Comparison of ENCODE assay signal across 9 mouse cellular contexts in genomic region chr12:105266096-105266495, GRCm38 (mm10). TPM values are rescaled to one million over a fixed set of nuclear protein-coding genes. Genes with fewer than 3 reads are reported as not detected.
DNase-seq lines count a peak whose midpoint lies in the region; ATAC-seq and TF ChIP-seq lines count a peak whose summit lies in the region.
"Had no signal": no experiment of that assay in that cellular context is flagged by ENCODE, and none has a peak within 500 bp of the region (broad histone marks: within the 10 kb centered on the region; RNA-seq: fewer than 3 reads in every experiment).

No protein-coding gene starts in this region.

- no peaks in the 10 kb centered on the region for H3K36me3 ChIP-seq in kidney, postnatal 0 days (ENCODE audit: insufficient read depth, low read length)
- H3K36me3 ChIP-seq in kidney, embryonic 16.5 days (ENCODE audit: insufficient read depth, low read length): no peaks in the 10 kb centered on the region
- H3K36me3 ChIP-seq: midbrain, embryonic 15.5 days; stomach, embryonic 15.5 days had no signal

- H3K4me2 ChIP-seq in kidney, postnatal 0 days (ENCODE audit: low read length): no peak overlapping the region
- no peak overlapping the region for H3K4me2 ChIP-seq in kidney, embryonic 16.5 days (replicated peaks; ENCODE audit: low read depth, low read length)
- H3K4me2 ChIP-seq: midbrain, embryonic 15.5 days; stomach, embryonic 15.5 days had no signal

- no peak overlapping the region for H3K9ac ChIP-seq in kidney, postnatal 0 days (ENCODE audit: low read depth, low read length)
- no peak overlapping the region for H3K9ac ChIP-seq in kidney, embryonic 16.5 days (replicated peaks; ENCODE audit: low read length)
- H3K9ac ChIP-seq: midbrain, embryonic 15.5 days; stomach, embryonic 15.5 days had no signal

- no peaks in the 10 kb centered on the region for H3K9me3 ChIP-seq in kidney, postnatal 0 days (replicated peaks; ENCODE audit: low read length)
- no peaks in the 10 kb centered on the region for H3K9me3 ChIP-seq in kidney, embryonic 16.5 days (ENCODE audit: low read length)
- H3K9me3 ChIP-seq: midbrain, embryonic 15.5 days; stomach, embryonic 15.5 days had no signal

- H3K27ac ChIP-seq in kidney, postnatal 0 days: no peak overlapping the region
- H3K27ac ChIP-seq in kidney, embryonic 16.5 days (ENCODE audit: low read length): no peak overlapping the region
- H3K27ac ChIP-seq: midbrain, embryonic 15.5 days; stomach, embryonic 15.5 days had no signal

- 4% methylated on average over 3 of the region's 3 CpGs for WGBS in kidney, postnatal 0 days
- 9% methylated on average over 3 of the region's 3 CpGs for WGBS in kidney, embryonic 16.5 days

- TF ChIP-seq CTCF in kidney, postnatal 0 days (IDR thresholded peaks at IDR 0.05; ENCODE audit: low read depth): no peak
- TF ChIP-seq CTCF in brain, embryonic 14.5 days (IDR thresholded peaks at IDR 0.05; ENCODE audit: borderline replicate concordance, extremely low read depth, insufficient read depth, insufficient read length): no peak

- no peak for ATAC-seq in kidney, postnatal 0 days (replicated peaks; ENCODE audit: low FRiP score, low read depth)
- ATAC-seq in kidney, embryonic 16.5 days (ENCODE audit: low FRiP score, low TSS enrichment): no peak
- ATAC-seq in megakaryocyte progenitor cell, adult 5-6 weeks (replicated peaks; ENCODE audit: poor library complexity): 0 out of 2 replicates have a peak, but pooled peaks have one; percentile 34
- ATAC-seq: midbrain, embryonic 15.5 days had no signal

- no peaks in the 10 kb centered on the region for H3K4me1 ChIP-seq in kidney, postnatal 0 days (replicated peaks; ENCODE audit: insufficient read depth, low read length)
- H3K4me1 ChIP-seq in kidney, embryonic 16.5 days (ENCODE audit: insufficient read depth, low read length): no peaks in the 10 kb centered on the region
- H3K4me1 ChIP-seq: stomach, embryonic 15.5 days had no signal

- DNase-seq in kidney, postnatal 0 days (ENCODE audit: low spot score): peak; percentile 77
- peak; percentile 42 for DNase-seq in Muller cell, postnatal 12 days (ENCODE audit: inconsistent ontology term)
- DNase-seq in brain, embryonic 14.5 days (ENCODE audit: low read depth): peak; percentile 35
- no peak for DNase-seq in cerebellum, postnatal 25 days
- DNase-seq in spleen, postnatal 36 days (ENCODE audit: low spot score in 2 of 2): no peak

- TF ChIP-seq POLR2A in brain, embryonic 14.5 days (IDR thresholded peaks at IDR 0.05; ENCODE audit: borderline replicate concordance, extremely low read depth, insufficient read depth, insufficient read length, poor library complexity, severe bottlenecking): no peak

- no peak overlapping the region for H3K4me3 ChIP-seq in kidney, postnatal 0 days (replicated peaks; ENCODE audit: low read depth, low read length)
- H3K4me3 ChIP-seq in kidney, embryonic 16.5 days (ENCODE audit: low read length): no peak overlapping the region
- H3K4me3 ChIP-seq: midbrain, embryonic 15.5 days; stomach, embryonic 15.5 days had no signal

- no peaks in the 10 kb centered on the region for H3K27me3 ChIP-seq in kidney, postnatal 0 days (ENCODE audit: insufficient read depth, low read length)
- no peaks in the 10 kb centered on the region for H3K27me3 ChIP-seq in kidney, embryonic 16.5 days (ENCODE audit: insufficient read depth, low read length)
- H3K27me3 ChIP-seq: midbrain, embryonic 15.5 days; stomach, embryonic 15.5 days had no signal

RNA-seq across cellular contexts. Expression of gene Tcl1, which starts 43.5 kb away (rescaled TPM):
- not detected in 2 replicates for polyA plus RNA-seq in kidney, postnatal 0 days (2015; fragmentation: Nextera tagmentation; extraction: Ambion mirVana)
- not detected in 2 replicates for polyA plus RNA-seq in kidney, embryonic 16.5 days (2015; fragmentation: Nextera tagmentation; extraction: Ambion mirVana)
- polyA plus RNA-seq in brain, embryonic 14.5 days (2012; rRNA removed): not detected in 2 replicates
- total RNA-seq in megakaryocyte progenitor cell, adult 5-6 weeks (2015): not detected in 2 replicates
- not detected in 2 replicates for total RNA-seq in megakaryocyte progenitor cell, adult 5-6 weeks (2017)
- polyA plus RNA-seq: midbrain, embryonic 15.5 days; stomach, embryonic 15.5 days had no signal

Comparison
In these comparisons a context has a peak if more than half of its experiments do, and no peak if none do; other contexts are left out.
1. DNase-seq: peak in kidney, postnatal 0 days (single experiment), Muller cell, postnatal 12 days (single experiment) and brain, embryonic 14.5 days (single experiment); none in cerebellum, postnatal 25 days (0 of 2) and spleen, postnatal 36 days (0 of 2).